Mouse (Mus musculus): Measurements from ENCODE around the gene Orm3. TPM values are rescaled to one million over a fixed set of nuclear protein-coding genes. Genes with fewer than 3 reads are reported as not detected.

The Orm3 gene
- polyA plus RNA-seq, 1 experiment from 2014 or later: not detected

DNA sequence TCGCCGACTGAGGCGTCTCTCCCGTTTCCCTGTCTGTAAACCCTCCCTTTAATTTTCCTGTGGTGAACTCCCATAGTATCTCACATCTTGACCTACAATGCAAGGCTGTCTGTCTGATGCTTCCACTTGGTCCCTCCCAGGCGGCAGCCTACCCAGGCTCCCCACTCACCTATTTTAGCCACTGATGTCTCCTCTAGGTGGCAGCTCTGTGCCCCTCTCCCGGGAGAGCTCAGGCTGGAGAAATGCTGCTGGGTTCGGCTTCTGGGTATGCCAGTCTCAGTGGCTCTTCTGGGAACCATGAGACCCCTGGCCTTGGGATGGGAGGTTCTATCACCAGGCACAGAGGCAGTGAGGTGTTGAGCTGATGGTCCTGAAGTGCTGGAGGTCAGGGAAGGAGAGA is 21.5 kb downstream of the Orm3 start:
- DNase-seq (ENCODE audit: low spot score): no peak
- Histone ChIP-seq H3K9ac (ENCODE audit: low read depth, low read length) (no peak overlapping the region), H3K27ac (no peak overlapping the region), H3K4me2 (ENCODE audit: low read length) (no peak overlapping the region), H3K36me3 (ENCODE audit: insufficient read depth, low read length) (peaks cover 46% of the 10 kb centered on the region), H3K27me3 (ENCODE audit: insufficient read depth, low read length) (no peaks in the 10 kb centered on the region), H3K4me1 (replicated peaks; ENCODE audit: insufficient read depth, low read length) (no peaks in the 10 kb centered on the region), H3K4me3 (replicated peaks; ENCODE audit: low read depth, low read length) (no peak overlapping the region), H3K9me3 (replicated peaks; ENCODE audit: low read length) (no peaks in the 10 kb centered on the region)
- 73% methylated on average over 7 of the region's 7 CpGs for whole genome bisulfite sequencing
- peak; percentile 54; the same call in 1 of the 2 replicates for TF ChIP-seq CTCF (IDR thresholded peaks at IDR 0.05; ENCODE audit: low read depth)
- no peak for ATAC-seq (replicated peaks; ENCODE audit: low FRiP score, low read depth)

DNA sequence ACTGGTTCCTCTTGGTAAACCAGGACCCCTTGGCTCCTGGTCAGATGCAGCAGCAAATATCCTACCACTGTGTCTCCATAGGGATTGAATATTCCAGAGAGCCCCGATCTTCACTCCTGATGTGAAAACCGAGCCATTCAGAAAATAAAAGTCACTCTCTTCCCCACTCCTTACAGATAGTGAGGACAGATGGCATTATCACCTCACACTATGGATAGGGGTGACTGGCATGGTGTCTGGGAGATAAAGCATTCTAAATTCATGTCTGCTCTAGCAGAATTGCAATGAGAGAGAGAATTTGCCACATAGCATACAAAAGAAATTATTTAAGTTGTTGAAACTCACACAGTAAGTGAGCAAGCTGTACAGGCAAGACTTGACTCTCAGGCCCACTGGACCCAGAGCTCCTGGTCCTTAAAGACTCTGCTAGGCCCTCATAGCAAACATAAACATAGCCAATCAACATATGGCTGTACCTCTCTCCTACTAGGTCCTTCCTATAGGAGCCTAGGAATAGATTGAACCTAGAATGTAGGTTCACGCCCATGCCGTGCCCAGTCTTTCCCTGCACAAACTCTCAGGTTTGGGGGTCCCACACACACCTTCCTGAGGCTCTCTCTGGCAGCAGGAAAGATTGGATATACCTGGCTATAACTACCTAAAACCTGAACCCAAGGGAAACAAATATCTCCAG is 26.9 kb downstream of the Orm3 start:
- ATAC-seq (replicated peaks; ENCODE audit: low FRiP score, low read depth) (no peak), DNase-seq (ENCODE audit: low spot score) (no peak)
- 85% methylated on average over 4 of the region's 4 CpGs for WGBS
- no peak for TF ChIP-seq CTCF (IDR thresholded peaks at IDR 0.05; ENCODE audit: low read depth)
- Histone ChIP-seq H3K9ac (ENCODE audit: low read depth, low read length) (no peak overlapping the region), H3K4me3 (replicated peaks; ENCODE audit: low read depth, low read length) (no peak overlapping the region), H3K36me3 (ENCODE audit: insufficient read depth, low read length) (peaks cover 45% of the 10 kb centered on the region), H3K27me3 (ENCODE audit: insufficient read depth, low read length) (no peaks in the 10 kb centered on the region), H3K4me1 (replicated peaks; ENCODE audit: insufficient read depth, low read length) (no peaks in the 10 kb centered on the region), H3K27ac (no peak overlapping the region), H3K9me3 (replicated peaks; ENCODE audit: low read length) (no peaks in the 10 kb centered on the region), H3K4me2 (ENCODE audit: low read length) (no peak overlapping the region)

DNA sequence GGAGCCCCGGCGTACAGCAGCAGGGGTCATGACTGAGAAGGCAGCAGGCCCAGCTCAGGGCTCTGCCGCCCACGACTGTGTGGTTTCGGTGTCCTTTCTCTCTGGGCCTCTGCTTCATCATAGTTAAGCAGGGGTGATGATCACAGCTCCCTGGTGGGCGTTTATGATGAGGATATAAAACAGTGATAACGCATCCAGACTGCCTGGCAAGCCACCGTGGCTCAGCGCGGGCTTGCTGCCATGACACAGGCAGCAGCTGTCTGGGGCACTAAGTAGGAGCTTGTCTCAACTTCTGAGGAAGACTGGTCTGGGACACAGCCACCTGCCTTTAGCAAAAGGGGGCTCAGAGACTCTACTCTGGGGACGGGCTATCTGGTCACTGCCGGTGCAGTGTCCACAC is 27.5 kb downstream of the Orm3 start:
- H3K4me1 ChIP-seq (replicated peaks; ENCODE audit: insufficient read depth, low read length): no peaks in the 10 kb centered on the region
- H3K36me3 ChIP-seq (ENCODE audit: insufficient read depth, low read length): peaks cover 45% of the 10 kb centered on the region
- no peak overlapping the region for H3K4me3 ChIP-seq (replicated peaks; ENCODE audit: low read depth, low read length)
- H3K27ac ChIP-seq: no peak overlapping the region
- no peak overlapping the region for H3K4me2 ChIP-seq (ENCODE audit: low read length)
- no peak for ATAC-seq (replicated peaks; ENCODE audit: low FRiP score, low read depth)
- H3K9me3 ChIP-seq (replicated peaks; ENCODE audit: low read length): no peaks in the 10 kb centered on the region
- WGBS: 73% methylated on average over 12 of the region's 12 CpGs
- no peak for DNase-seq (ENCODE audit: low spot score)
- H3K9ac ChIP-seq (ENCODE audit: low read depth, low read length): no peak overlapping the region
- TF ChIP-seq CTCF (IDR thresholded peaks at IDR 0.05; ENCODE audit: low read depth): no peak
- H3K27me3 ChIP-seq (ENCODE audit: insufficient read depth, low read length): no peaks in the 10 kb centered on the region

DNA sequence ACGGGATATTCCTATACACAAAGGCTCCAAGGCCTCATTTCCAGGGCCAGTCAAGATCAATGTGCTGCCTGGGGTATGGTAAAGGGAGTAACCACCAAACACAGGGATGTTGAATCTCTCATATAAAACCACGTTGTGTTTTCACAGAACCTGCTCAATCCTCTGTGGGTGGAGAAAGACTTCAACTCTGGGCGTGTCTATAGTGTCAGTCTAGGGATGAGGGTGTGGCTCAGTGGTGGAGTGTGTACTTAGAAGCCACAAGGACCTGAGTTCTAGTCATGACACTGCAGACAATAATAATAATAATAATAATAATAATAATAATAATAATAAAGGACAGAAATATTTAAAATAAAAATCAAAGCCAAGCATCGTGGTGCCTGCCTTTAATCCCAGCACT is 28.3 kb downstream of the Orm3 start:
- no peak overlapping the region for H3K4me2 ChIP-seq (ENCODE audit: low read length)
- no peak for ATAC-seq (replicated peaks; ENCODE audit: low FRiP score, low read depth)
- H3K36me3 ChIP-seq (ENCODE audit: insufficient read depth, low read length): peaks cover 38% of the 10 kb centered on the region
- H3K4me1 ChIP-seq (replicated peaks; ENCODE audit: insufficient read depth, low read length): no peaks in the 10 kb centered on the region
- no peak overlapping the region for H3K4me3 ChIP-seq (replicated peaks; ENCODE audit: low read depth, low read length)
- no peaks in the 10 kb centered on the region for H3K27me3 ChIP-seq (ENCODE audit: insufficient read depth, low read length)
- 90% methylated on average over 4 of the region's 4 CpGs for WGBS
- H3K27ac ChIP-seq: no peak overlapping the region
- no peaks in the 10 kb centered on the region for H3K9me3 ChIP-seq (replicated peaks; ENCODE audit: low read length)
- DNase-seq (ENCODE audit: low spot score): no peak
- H3K9ac ChIP-seq (ENCODE audit: low read depth, low read length): no peak overlapping the region
- TF ChIP-seq CTCF (IDR thresholded peaks at IDR 0.05; ENCODE audit: low read depth): no peak

DNA sequence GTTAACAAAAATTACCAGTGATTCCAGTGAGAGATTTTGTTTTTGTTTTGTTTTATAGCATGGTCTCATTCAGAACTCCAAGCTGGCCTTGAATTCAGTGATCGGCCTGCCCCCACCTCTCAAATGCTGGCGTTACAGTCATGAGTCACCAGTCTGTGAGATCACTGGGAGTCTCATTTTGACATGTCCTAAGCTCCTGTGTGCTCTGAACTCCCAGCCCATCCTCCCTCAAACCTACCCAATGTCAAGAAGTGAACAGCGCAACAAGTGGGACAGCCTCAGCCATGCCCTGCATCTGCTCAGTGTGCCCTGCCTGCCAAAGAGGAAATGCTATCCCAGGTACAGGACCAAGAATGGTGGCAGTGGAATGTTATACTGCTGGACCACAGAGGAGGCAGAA is 29.3 kb downstream of the Orm3 start:
- Histone ChIP-seq H3K36me3 (ENCODE audit: insufficient read depth, low read length) (peaks cover 29% of the 10 kb centered on the region), H3K4me1 (replicated peaks; ENCODE audit: insufficient read depth, low read length) (no peaks in the 10 kb centered on the region), H3K27ac (no peak overlapping the region), H3K4me3 (replicated peaks; ENCODE audit: low read depth, low read length) (no peak overlapping the region), H3K4me2 (ENCODE audit: low read length) (no peak overlapping the region), H3K9me3 (replicated peaks; ENCODE audit: low read length) (no peaks in the 10 kb centered on the region), H3K27me3 (ENCODE audit: insufficient read depth, low read length) (no peaks in the 10 kb centered on the region), H3K9ac (ENCODE audit: low read depth, low read length) (no peak overlapping the region)
- no peak for ATAC-seq (replicated peaks; ENCODE audit: low FRiP score, low read depth)
- no peak for TF ChIP-seq CTCF (IDR thresholded peaks at IDR 0.05; ENCODE audit: low read depth)
- no peak for DNase-seq (ENCODE audit: low spot score)
- 94% methylated on average over 3 of the region's 3 CpGs for WGBS

DNA sequence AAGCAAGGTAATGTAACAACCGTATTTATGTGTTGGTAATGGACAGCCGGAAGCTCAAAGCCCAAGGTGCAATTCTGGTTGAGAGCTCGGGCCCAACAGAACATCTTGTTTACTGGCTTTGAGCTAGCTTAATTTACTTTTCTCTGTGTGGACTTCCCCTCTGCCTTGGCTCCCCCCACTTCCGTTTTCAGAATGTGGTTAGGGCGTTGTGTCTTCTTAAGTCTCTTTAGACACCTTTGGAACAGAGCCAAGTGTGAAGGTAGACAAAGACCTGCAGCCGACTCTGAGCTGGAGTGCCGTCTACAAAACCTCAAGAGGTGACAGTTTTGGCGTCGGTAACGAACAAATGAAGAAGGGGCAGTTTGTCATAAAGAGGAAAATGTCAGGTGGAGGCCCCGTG is 29.8 kb downstream of the Orm3 start:
- WGBS: 66% methylated on average over 11 of the region's 11 CpGs
- no peak overlapping the region for H3K9ac ChIP-seq (ENCODE audit: low read depth, low read length)
- ATAC-seq (replicated peaks; ENCODE audit: low FRiP score, low read depth) (no peak), DNase-seq (ENCODE audit: low spot score) (no peak)
- H3K36me3 ChIP-seq (ENCODE audit: insufficient read depth, low read length): peaks cover 29% of the 10 kb centered on the region
- H3K27ac ChIP-seq: no peak overlapping the region
- no peak overlapping the region for H3K4me2 ChIP-seq (ENCODE audit: low read length)
- H3K4me1 ChIP-seq (replicated peaks; ENCODE audit: insufficient read depth, low read length): no peaks in the 10 kb centered on the region
- no peak for TF ChIP-seq CTCF (IDR thresholded peaks at IDR 0.05; ENCODE audit: low read depth)
- H3K27me3 ChIP-seq (ENCODE audit: insufficient read depth, low read length): no peaks in the 10 kb centered on the region
- no peak overlapping the region for H3K4me3 ChIP-seq (replicated peaks; ENCODE audit: low read depth, low read length)
- no peaks in the 10 kb centered on the region for H3K9me3 ChIP-seq (replicated peaks; ENCODE audit: low read length)

DNA sequence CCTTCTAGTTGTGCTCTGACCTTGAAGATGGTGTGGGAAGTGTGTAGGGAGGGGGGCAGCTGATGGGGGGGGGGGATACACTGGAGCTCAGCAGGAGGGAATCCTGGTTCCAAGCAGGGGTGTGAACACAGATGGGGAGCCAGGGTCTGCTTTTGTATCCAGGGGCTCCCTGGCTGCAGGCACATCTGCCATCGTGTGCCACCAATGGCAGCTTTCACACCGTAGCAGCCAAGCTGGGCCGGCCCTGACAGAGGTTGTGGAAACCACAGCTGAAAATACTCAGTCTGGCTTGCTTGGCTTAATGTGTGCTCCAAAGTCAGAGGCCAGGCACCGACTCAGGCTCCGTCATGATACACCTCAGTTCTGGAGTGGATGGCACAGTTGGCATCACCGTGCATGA is 32.1 kb downstream of the Orm3 start:
- Histone ChIP-seq H3K9me3 (replicated peaks; ENCODE audit: low read length) (no peaks in the 10 kb centered on the region), H3K36me3 (ENCODE audit: insufficient read depth, low read length) (0 out of 2 replicates have a peak, but pooled peaks cover 17% of the 10 kb centered on the region), H3K4me1 (replicated peaks; ENCODE audit: insufficient read depth, low read length) (no peaks in the 10 kb centered on the region), H3K4me3 (replicated peaks; ENCODE audit: low read depth, low read length) (no peak overlapping the region), H3K4me2 (ENCODE audit: low read length) (no peak overlapping the region), H3K9ac (ENCODE audit: low read depth, low read length) (no peak overlapping the region), H3K27ac (no peak overlapping the region), H3K27me3 (ENCODE audit: insufficient read depth, low read length) (no peaks in the 10 kb centered on the region)
- DNase-seq (ENCODE audit: low spot score): no peak
- ATAC-seq (replicated peaks; ENCODE audit: low FRiP score, low read depth): no peak
- TF ChIP-seq CTCF (IDR thresholded peaks at IDR 0.05; ENCODE audit: low read depth): no peak
- 89% methylated on average over 6 of the region's 6 CpGs for WGBS

Data from kidney, postnatal 0 days (tissue).